Mouse (Mus musculus) liver, postnatal 0 days (tissue): Measurements from ENCODE around the gene Slc48a1.

Source experiments
- CTCF ChIP-seq: sonication (generic); IDR thresholded peaks from 2 replicates; pipeline ENCODE4 v1.5.1; 2016; ENCODE audit warnings: antibody characterized with exemption, low read depth
- EP300 ChIP-seq: IDR thresholded peaks from 2 replicates; pipeline ENCODE4 v1.6.1; 2016; ENCODE audit warnings: antibody characterized with exemption, low read depth, mild to moderate bottlenecking

GRCm38 (mm10) chr15:97826588-97827261, 48.4 kb downstream of the Slc48a1 start:
- TF ChIP-seq CTCF (no peak), EP300 (no peak)
